Mouse (Mus musculus) thymus, postnatal 10 days (tissue): ENCODE measurements at regions not wholly inside any gene's neighbourhood (a gene's known extent, or its start where the extent isn't known, plus 50 kb on each side); places are given as distances from the start of the nearest gene placed in this dataset.
"Not testable (repeated sequence)": the region's sequence is repeated elsewhere in the genome, so short reads cannot be mapped to it uniquely, and the experiment has no call there.

Source experiments
- DNase-seq, 2 experiments: peaks; one replicate each; pipeline ENCODE4 v3.0.0; 2021; ENCODE audit warnings: low spot score in 2 of 2

DNA sequence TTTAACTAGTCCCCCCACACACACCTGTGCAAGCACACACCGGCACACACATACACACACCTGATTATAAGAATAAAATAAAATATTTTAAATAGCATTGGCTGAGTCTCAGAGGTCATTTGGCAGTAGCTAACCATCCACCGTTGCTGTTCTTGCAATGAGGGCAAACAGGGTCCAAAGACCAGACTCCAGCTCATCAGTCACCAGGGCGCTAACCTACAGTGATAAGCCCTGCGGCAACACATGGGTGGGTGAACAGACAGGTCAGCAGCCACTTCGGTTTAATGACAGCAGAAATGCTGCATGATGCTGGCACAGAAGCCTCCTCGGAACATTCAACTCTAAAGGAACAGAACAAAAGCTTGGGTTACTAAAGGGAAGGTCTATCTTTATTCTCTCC lies 54.9 kb downstream of the Tas2r134 start:
- no peak for DNase-seq

DNA sequence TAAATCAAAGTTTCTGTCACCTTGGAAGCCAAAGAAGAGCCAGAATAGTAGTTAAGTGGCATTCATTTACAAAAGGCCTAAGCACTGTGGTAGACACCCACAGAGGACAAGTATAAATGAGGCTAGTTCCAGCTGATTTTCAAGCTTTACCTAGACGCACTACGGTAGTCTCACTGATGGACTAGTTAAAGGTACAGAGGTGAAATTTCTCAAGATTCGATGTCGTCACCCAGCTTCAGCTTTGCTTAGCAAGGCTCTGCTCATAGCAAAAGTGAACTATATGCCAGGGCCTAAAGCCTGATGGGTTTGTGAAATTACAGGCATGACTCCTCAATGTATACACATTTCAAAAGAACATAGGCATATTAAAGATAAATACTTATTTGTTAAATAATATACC lies 55.4 kb downstream of the Tas2r134 start:
- DNase-seq: no peak

DNA sequence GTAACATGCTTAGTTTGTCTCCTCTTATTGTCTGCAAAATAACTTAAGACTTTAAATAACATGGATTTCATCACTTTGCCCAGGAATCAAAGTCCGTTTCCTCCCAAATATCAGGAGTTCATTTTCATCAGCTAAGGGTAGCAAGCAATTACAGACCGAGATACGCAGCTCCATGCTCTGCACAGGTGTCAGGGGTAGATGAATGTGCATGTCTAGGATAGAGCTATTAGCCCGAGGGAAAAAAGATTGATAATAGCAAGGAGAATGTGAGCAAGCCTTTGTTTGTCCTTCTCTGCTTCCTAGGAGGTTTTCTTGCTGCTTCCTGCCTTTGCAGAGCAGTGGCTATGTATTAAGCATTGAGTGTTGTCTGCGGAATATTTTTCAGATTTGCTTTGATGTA lies 77.8 kb downstream of the Tas2r134 start:
- no peak for DNase-seq

DNA sequence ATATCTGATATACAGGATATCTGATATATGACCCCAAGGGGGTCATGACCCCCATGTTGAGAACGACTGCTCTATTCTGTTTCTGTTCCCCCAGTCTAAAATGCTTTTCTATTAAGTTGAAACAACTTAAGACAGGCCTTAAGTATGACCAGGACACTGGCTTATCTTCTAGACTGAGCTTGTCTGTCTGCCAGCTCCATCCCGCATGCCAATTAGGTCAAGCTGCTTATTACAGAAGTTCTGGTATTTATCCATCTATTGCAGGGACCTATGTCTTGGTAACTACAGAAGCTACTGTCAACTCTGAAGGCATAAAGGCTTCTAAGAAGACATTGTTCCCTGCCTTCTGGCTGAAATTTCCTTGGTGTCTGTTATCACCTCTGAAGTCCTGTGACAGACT lies 81.4 kb downstream of the Tas2r134 start:
- DNase-seq: no peak

DNA sequence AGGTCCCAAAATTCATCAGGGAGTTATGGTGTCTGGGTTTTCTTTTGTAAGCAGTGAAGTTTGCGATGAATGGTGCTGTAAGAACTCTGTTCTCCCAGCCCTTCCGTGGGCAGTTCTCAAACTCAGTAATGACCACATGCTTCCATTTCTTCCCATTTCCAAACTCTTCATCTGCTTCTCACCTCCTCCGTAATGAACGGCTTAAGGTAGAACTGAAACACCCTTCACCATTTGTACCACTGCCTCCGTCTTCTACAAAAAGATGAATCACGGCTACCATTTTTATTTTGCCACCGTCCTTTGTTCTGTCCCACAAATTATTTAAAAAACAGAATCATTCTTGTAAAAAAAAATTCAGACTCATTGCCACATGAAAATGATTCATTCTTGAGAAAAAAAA lies 85.3 kb downstream of the Tas2r134 start:
- DNase-seq: no peak

DNA sequence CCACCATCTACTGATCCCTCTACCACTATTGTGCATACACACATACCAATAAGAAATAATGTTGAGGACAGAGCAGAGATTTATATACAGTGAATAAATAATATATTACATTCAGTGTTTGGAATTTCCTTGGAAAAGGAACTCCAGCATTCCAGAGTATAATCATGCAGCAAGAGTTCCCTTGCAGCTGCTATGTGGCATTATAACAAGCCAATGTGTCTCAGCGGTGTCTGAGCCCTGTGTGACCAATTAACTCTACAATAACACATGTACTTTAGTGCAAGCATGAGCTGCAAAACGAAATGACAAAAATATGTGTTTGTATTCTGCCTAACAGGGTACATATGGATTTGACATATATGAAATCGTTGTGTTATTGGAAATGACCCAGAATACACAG lies 103.5 kb downstream of the Tas2r134 start:
- no peak for DNase-seq

DNA sequence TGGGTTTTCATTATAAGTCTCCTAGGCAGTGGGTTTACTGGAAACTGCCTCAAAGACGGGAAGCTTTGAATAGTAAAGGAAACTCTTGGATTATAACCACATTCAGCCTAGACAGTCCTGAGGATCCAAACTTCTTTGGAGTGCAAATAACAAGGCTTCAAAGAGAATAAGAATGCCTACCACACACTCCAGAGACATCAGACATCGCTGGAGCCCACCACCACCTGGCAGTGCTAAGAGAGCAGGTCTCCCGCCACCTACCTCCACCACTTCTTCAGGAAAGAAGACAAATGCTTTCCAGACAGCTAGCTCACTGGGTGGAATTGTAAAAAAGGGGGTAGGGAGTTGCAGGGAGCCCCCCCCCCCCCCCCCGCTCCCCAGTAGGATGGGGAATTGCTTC lies 104.4 kb downstream of the Tas2r134 start:
- no peak for DNase-seq

DNA sequence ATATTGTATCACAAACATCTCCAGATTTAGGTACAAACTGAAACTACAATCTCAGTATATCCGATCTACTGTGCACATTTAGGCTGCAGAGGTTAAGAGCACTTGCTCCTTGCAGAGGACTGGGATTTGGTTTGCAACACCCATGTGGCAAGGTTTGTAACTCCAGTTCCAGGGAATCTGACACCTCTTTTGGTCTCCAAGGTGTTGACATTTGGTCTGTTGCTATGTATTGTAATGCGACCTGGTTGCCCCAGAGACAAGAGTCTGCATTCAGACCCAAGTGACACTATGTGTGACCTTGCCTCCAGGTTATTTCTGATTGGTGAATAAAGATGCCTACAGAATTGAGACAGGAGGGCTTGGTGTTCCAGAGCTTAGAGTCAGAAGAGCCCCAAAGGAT lies 105.0 kb downstream of the Tas2r134 start:
- DNase-seq: no peak

DNA sequence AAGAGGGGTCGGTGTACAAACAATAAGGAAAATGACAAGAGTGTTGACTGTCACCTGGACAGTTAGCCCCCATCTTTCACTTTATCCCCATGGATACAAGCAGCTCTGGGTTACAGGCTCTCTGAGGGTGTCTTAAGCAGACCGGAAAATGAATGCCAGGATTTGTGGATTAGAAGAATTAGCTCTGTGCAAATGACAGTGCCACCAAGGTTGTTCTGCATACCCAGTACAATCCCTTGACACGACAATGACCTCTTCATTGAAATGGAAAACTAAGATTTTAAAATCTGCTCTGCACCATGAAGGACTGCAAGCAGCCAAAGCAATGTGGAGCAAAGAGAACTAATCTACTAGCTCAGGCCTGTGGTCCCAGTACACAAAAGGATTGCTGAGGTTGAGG lies 105.9 kb downstream of the Tas2r134 start:
- DNase-seq: no peak

DNA sequence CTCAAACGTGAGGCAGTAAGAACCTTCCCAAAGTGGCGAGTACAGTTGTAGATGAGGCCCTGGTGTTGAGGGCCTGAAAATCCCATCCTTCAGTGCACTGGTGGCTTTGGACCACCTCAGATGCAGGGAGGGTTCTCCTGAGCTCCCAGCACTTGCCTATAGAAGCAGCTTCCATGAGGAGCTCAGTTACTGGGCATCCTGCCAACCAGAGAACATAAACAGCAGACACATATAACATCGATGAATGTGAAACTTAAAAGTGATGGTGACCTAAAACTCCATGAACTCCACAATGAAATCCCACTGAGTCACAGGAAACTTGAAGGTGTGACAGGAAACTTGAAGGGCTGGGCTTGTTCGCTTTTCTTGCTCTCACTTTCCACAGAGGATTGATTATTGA lies 109.1 kb downstream of the Tas2r134 start:
- DNase-seq: no peak

DNA sequence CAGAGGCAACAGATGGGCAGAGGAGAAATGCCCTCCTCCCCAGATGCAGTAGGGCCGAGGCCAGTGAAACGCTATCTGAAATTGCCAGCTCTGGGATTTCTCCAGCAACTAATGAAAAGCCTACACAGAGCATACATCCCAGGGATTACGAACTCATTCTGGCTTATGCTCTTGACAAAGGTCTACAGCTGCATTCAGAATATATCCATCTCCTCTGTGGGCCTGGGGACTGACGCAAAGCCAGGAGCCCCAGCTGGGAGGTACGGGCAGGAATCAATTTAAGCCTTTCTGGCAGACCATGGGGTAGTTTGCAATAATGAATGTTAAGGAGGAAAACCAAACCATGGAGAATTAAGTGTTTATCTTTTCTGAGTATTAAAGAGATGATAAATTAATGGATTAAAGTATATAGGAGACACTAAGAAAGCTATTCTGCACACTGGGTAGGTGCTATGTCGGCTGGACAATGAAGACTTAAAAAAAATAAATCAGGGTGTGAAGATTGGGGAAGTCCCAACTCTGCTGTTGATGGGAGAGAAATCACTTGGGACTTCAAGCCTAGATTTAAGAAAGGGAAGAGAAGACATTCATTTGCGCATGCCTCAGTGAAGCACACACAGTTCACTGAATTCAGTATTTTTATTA lies 120.5 kb downstream of the Tas2r134 start:
- no peak for DNase-seq

DNA sequence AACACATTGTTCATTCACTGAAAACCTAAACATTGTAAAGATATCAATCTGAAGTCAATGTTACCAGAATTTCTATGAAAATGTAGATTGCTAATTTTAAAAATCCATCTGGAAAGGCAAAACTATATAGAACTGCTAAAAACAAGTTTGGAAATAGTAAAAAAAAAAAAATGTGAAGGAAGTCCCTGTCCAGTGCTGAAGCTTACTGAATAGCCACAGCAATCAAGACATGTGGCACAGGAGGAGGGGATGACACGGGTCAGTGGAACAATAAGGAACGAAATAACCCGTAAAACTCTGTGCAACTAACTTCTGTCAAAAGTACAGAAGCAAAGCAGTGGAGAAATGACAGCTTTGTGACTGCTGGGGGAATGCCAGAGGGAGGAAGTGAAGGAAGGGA lies 121.9 kb downstream of the Tas2r134 start:
- DNase-seq: no peak

DNA sequence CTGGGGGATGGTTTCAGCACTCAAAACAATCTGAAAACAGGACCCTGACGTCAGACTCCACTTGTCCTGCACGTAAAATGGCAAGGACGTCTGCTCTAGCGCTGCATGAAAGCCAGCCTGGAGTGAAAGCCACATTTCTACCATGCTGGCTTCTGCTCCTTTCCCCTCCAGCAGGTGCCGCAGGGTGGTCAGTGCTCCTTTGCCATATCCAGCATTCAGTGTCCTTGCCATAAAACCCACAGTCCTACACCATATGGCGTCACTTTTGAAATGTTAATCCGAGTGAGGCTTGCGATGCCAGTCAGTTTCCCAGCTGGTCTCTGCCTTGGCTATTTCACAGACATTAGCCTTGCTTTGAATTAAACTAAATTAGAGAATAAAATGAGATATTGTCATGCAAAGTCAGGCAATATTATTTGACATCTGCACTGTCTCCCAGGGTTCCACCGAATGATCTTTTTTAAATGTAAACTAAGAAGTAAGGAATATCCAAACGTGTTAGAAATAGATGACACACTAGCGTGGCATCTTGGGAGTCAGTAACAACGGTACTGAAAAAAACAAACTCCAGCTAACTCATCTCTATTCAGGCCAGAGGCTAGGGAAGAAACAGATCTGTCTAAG lies 125.7 kb downstream of the Tas2r134 start:
- no peak for DNase-seq

DNA sequence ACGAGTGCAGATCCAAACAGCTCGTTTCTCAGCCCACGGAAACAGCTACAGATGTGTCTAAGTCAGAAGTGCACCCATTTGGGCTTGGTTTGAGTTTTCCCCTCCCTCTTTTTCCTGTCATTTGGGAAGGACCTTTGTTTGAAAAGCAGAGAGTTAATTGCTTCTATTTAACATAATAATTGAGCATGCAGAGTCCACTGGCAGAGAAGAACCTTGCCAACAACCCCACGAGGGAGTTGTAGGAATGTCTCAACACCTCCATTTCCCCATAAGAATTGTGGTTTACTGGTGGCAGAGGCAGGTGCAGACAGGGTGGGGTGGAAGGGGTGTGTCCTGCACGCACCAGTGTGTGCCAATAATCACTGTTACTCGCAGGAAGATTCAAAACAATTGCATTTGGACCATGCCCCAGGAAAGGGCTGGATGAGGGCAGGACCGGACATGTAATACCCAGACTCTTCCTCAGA lies 126.3 kb downstream of the Tas2r134 start:
- no peak for DNase-seq

DNA sequence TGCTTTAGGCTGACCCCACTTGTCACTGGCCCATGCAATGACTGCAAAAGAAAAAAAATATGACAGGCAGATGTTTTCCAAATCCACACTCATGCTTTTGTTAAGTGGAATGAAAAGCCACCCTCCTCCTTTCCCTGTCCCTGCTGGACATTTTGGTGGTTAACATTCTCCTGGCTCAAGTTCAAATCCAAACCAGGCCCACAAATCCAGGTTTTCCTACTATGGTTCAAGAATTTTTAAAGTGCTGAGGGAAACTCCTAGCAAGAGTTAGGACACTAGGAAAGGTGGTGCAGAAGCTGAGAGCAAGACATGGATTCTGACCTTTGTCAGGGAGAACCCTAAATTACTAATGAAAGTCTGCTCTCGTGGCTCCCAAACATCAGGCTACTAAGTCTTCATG lies 130.1 kb downstream of the Tas2r134 start:
- no peak for DNase-seq

DNA sequence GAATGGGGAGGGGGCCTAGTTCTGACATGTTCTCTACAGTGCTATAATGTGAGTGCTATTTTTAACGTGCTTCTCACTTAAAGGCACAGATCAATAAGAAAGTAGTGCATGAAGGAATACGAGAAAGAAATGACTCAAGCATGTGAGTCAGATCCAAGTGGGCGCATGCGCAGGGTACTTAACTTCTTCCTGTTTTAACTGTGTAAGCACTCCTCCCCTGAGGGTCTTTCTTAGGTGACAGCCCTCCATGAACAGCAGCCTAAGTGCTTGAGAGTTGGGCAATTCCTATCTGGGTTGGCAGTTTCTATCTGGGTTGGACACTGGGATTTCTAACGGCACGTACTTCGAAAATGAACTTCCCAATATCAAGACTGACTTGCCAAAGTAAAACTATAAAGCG lies 130.8 kb downstream of the Tas2r134 start:
- no peak for DNase-seq

DNA sequence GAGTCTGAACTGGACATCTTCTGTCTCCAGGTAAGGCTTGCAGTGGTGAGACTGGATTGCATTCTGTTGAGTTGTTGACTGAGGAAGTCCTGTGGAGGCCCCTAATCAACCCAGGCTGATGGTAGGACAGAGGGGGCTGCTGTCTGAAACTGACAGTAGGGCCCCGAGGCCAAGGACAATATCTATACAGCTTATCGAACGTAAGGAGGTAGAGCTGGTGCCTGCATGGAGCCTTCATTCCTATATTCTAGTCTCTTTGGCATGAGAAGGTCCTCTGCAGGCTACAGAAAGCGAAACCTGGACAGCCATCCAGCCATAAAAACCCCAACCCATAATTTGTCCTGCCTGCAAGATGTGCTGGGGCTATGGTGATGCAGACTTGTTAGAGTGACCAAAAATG lies 135.6 kb downstream of the Tas2r134 start:
- DNase-seq: no peak

DNA sequence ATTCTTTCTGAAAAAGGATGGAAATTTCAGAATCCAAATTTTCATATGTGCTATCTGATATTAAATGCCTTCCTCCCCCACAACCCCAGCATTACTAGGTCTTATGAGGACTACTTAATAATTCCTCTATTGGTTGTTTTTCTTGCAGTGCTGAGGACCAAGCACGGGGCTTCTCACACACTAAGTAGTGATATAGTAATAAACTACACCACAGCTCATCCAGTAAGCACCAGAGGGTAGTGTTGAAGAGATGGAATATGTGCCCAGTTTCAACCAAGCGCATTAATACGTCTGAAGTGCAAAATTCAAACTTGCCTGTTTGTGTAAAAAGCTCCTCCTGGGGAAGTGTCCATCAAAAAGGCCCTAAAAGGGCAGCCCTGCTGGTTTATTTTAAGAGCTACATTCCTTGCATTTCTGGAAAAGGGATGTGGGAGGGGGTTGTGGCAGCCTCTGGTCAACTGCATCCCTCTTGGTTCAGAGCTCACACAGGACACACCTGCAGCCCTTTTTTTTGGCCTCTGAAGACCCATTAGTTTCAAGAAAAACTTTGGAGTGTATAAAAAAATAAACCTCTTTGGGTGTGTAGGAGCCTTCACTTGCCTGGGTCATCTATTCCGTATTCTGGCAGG lies 140.3 kb downstream of the Tas2r134 start:
- no peak for DNase-seq

DNA sequence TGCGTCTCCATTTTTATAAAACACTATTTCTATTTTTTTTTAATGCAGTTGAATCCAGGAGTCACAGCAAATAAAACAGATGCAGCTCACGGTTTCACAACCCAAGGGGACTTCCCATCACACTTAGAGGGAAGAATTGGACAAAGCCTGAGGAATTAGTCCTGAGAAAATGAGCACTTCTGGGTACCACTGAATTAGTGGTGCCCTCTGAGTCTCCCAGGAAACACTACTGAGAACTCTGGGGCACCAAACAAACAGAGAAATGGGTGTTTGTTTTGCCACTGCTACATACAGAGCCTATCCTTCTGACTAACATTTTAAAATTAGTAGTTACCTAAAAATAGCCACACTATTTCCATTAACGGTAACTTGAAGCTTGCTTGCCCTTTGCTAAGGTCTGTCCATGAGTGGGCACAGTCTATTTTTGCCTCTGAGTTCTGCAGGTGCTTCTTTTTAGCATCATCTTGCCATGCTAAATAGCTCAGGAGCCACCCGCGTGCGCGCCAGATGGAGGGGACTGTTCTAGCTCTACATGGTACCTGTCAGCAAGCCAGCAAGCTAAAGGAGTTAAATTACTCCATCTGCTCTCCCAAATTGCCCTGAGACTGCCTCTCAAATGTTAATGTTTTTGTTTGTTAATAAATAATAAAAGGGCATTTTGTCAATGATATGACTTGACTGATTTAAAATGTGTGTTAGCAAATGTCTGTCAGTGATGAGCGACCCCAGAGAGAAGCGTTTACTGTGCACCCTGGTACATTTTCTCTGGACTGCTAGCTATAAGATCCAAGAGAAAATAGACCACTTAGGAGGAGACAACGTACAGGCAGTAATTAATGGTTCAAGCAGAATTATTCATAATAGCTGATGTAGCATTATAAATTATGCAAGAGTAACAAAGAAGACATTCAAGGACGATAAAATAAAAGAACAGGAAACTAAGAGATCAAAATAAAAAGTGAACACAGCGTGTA lies 141.3 kb downstream of the Tas2r134 start:
- DNase-seq: no peak

DNA sequence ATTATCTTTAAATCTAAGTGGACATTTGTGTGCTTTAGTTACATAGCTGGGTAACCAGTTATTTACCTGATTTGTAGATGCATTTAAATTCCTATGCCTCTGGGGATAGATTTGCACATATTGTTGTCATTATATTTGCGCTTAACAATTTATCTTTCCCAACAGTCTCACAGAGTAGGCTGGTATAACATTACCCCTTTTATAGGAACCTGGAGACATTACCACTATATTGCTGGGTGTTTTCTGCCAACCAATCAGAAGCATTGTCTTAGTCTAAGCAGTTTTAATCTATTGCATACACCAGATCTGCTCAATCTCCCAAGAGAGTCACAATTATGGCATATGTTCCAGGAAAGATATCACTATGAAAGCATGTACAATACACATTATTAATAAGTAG lies 149.8 kb downstream of the Rbm43 start:
- no peak for DNase-seq

DNA sequence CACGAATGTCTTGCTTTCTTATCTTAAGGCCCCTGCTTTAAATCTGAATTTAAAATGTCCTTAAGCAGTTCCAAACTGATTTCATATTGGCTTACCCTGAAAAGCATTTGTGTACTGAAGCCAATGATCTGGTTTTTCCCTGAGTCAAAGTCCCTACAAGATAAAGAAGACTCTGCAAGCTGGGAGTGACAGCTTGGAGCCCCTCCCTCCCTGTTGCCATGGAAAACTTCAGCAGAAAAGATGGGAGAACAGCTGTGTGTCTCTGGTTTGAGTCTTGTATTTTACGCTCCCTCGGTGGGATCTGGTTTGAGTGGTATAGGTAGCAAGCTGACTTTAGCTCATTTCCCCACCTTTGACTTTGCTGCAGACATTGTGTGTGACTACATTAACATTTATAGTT lies 146.1 kb downstream of the Rbm43 start:
- DNase-seq: no peak

DNA sequence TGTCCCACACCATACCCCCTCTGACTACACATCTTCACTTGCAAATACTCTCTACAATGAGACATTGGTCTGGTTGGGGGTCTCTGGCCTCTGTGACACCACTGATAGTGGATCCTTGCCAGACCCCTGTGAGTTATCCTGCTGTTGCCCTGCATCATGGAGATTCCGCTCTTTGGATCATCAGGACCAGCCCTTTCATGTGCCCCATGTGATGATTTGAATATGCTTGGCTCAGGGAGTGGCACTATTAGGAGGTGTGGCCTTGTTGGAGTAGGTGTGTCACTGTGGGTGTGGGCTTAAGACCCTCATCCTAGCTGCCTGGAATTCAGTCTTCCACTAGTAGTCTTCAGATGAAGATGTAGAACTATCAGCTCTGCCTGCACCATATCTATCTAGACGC lies 141.7 kb downstream of the Rbm43 start:
- not testable (repeated sequence) for DNase-seq
